Comparison of ENCODE assay signal across 14 mouse cellular contexts in the genomic region with DNA sequence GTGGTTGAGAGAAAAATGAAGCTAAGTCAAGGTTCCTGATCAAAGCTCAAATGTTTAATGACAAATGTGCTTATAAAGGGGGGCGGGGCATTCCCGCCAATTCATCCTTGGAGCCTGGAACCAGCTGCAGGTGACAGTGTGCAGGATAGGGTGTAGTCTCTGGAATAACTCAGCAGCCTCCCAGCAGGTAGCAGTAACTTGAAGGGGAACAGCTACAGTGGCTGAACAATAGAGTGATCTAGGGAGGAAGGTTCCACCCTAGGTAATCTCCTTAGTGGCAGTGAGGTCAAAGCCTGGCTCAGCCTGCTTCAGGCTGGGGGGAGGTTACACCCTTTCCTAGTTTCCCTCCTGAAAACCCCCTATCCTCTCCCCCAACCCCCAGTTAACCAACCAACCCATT.
"Had no signal": no experiment of that assay in that cellular context is flagged by ENCODE, and none has a peak within 500 bp of the region (broad histone marks: within the 10 kb centered on the region; RNA-seq: fewer than 3 reads in every experiment).

No protein-coding gene starts in this region.

- ATAC-seq: liver, postnatal 0 days; midbrain, embryonic 13.5 days; midbrain, embryonic 15.5 days had no signal

- DNase-seq: liver, postnatal 0 days; lung, embryonic 14.5 days; lung, postnatal 10 days; lung, postnatal 4 days; retina, postnatal 1 day; right cerebral cortex, adult 18-20 months; right cerebral cortex, postnatal 25 days; right cerebral cortex, postnatal 4 days; spleen, adult 18-20 months; thymus, adult 18-20 months; thymus, postnatal 14 days; thymus, postnatal 4 days had no signal
